Mouse (Mus musculus) induced T-regulatory cell, adult 2 months (primary cell): ENCODE measurements at regions not wholly inside any gene's neighbourhood (a gene's known extent, or its start where the extent isn't known, plus 50 kb on each side); places are given as distances from the start of the nearest gene placed in this dataset.

Source experiments
- DNase-seq: peaks from one replicate; pipeline ENCODE4 v3.0.0-alpha.2; 2012; ENCODE audit warnings: low read depth

GRCm38 (mm10) chr16:85977102-85977501 lies 75.5 kb upstream of the Adamts5 start:
- DNase-seq = no peak

- DNase-seq = no peak
Observed at GRCm38 (mm10) chr16:85966892-85967444, 65.3 kb upstream of the Adamts5 start.

GRCm38 (mm10) chr16:85966251-85966650 lies 64.6 kb upstream of the Adamts5 start:
- DNase-seq = no peak

GRCm38 (mm10) chr16:85964352-85965210 lies 63.0 kb upstream of the Adamts5 start:
- no peak for DNase-seq

GRCm38 (mm10) chr16:85956006-85956562 lies 54.5 kb upstream of the Adamts5 start:
- no peak for DNase-seq

GRCm38 (mm10) chr16:85951628-85952027 lies 50.0 kb upstream of the Adamts5 start:
- DNase-seq = no peak
